Mouse (Mus musculus): ENCODE data around the gene Tmtc1. TPM values are rescaled to one million over a fixed set of nuclear protein-coding genes. Genes with fewer than 3 reads are reported as not detected.

Tmtc1 gene
- polyA plus RNA-seq, 1 experiment from 2014 or later, result 0.66 TPM

- WGBS, result 69% methylated on average over 2 of the region's 2 CpGs
- H3K4me1 ChIP-seq (ENCODE audit: control insufficient read depth, insufficient read depth, low read length), result no peaks in the 10 kb centered on the region
- H3K36me3 ChIP-seq (ENCODE audit: control insufficient read depth, insufficient read depth, low read length), result no peaks in the 10 kb centered on the region
- H3K4me3 ChIP-seq (ENCODE audit: low read length), result no peak overlapping the region
- H3K9ac ChIP-seq (ENCODE audit: low read depth, low read length), result no peak overlapping the region
- no peak overlapping the region for H3K4me2 ChIP-seq (ENCODE audit: low read depth, low read length)
- H3K27me3 ChIP-seq (replicated peaks; ENCODE audit: control insufficient read depth, insufficient read depth, low read length), result no peaks in the 10 kb centered on the region
- H3K9me3 ChIP-seq (ENCODE audit: control insufficient read depth, low read length), result no peaks in the 10 kb centered on the region
- no peak for ATAC-seq
- H3K27ac ChIP-seq (ENCODE audit: low read length), result no peak overlapping the region
Measured at GRCm38 (mm10) chr6:148341765-148342164, 102.4 kb downstream of the Tmtc1 start.

GRCm38 (mm10) chr6:148338326-148338957, 105.7 kb downstream of the Tmtc1 start:
- H3K27ac ChIP-seq (ENCODE audit: low read length), result no peak overlapping the region
- H3K4me3 ChIP-seq (ENCODE audit: low read length), result no peak overlapping the region
- H3K4me1 ChIP-seq (ENCODE audit: control insufficient read depth, insufficient read depth, low read length), result no peaks in the 10 kb centered on the region
- no peaks in the 10 kb centered on the region for H3K36me3 ChIP-seq (ENCODE audit: control insufficient read depth, insufficient read depth, low read length)
- 82% methylated on average over 3 of the region's 3 CpGs for WGBS
- H3K27me3 ChIP-seq (replicated peaks; ENCODE audit: control insufficient read depth, insufficient read depth, low read length), result no peaks in the 10 kb centered on the region
- ATAC-seq, result no peak
- no peak overlapping the region for H3K9ac ChIP-seq (ENCODE audit: low read depth, low read length)
- H3K9me3 ChIP-seq (ENCODE audit: control insufficient read depth, low read length), result no peaks in the 10 kb centered on the region
- no peak overlapping the region for H3K4me2 ChIP-seq (ENCODE audit: low read depth, low read length)

GRCm38 (mm10) chr6:148336290-148336955, 107.8 kb downstream of the Tmtc1 start:
- no peak overlapping the region for H3K4me2 ChIP-seq (ENCODE audit: low read depth, low read length)
- no peaks in the 10 kb centered on the region for H3K4me1 ChIP-seq (ENCODE audit: control insufficient read depth, insufficient read depth, low read length)
- no peak overlapping the region for H3K9ac ChIP-seq (ENCODE audit: low read depth, low read length)
- H3K4me3 ChIP-seq (ENCODE audit: low read length), result no peak overlapping the region
- no peaks in the 10 kb centered on the region for H3K27me3 ChIP-seq (replicated peaks; ENCODE audit: control insufficient read depth, insufficient read depth, low read length)
- ATAC-seq, result no peak
- no peaks in the 10 kb centered on the region for H3K36me3 ChIP-seq (ENCODE audit: control insufficient read depth, insufficient read depth, low read length)
- H3K27ac ChIP-seq (ENCODE audit: low read length), result no peak overlapping the region
- no peaks in the 10 kb centered on the region; the same call in 1 of the 2 replicates for H3K9me3 ChIP-seq (ENCODE audit: control insufficient read depth, low read length)

GRCm38 (mm10) chr6:148331916-148332315, 112.3 kb downstream of the Tmtc1 start:
- Histone ChIP-seq H3K36me3 (ENCODE audit: control insufficient read depth, insufficient read depth, low read length) (no peaks in the 10 kb centered on the region), H3K27me3 (replicated peaks; ENCODE audit: control insufficient read depth, insufficient read depth, low read length) (no peaks in the 10 kb centered on the region), H3K9me3 (ENCODE audit: control insufficient read depth, low read length) (no peaks in the 10 kb centered on the region; the same call in 1 of the 2 replicates), H3K4me1 (ENCODE audit: control insufficient read depth, insufficient read depth, low read length) (no peaks in the 10 kb centered on the region), H3K27ac (ENCODE audit: low read length) (no peak overlapping the region), H3K4me2 (ENCODE audit: low read depth, low read length) (no peak overlapping the region), H3K4me3 (ENCODE audit: low read length) (no peak overlapping the region), H3K9ac (ENCODE audit: low read depth, low read length) (no peak overlapping the region)
- ATAC-seq, result no peak
- WGBS, result 91% methylated on average over 2 of the region's 2 CpGs

GRCm38 (mm10) chr6:148329976-148330375, 114.2 kb downstream of the Tmtc1 start:
- Histone ChIP-seq H3K27ac (ENCODE audit: low read length) (no peak overlapping the region), H3K4me1 (ENCODE audit: control insufficient read depth, insufficient read depth, low read length) (no peaks in the 10 kb centered on the region), H3K9ac (ENCODE audit: low read depth, low read length) (no peak overlapping the region)

GRCm38 (mm10) chr6:148328928-148329327, 115.3 kb downstream of the Tmtc1 start:
- WGBS, result 83% methylated on average over 2 of the region's 2 CpGs
- no peaks in the 10 kb centered on the region; the same call in 1 of the 2 replicates for H3K9me3 ChIP-seq (ENCODE audit: control insufficient read depth, low read length)

More at GRCm38 (mm10) chr6:148329976-148330375, 114.2 kb downstream of the Tmtc1 start:
- Histone ChIP-seq H3K9me3 (ENCODE audit: control insufficient read depth, low read length) (no peaks in the 10 kb centered on the region; the same call in 1 of the 2 replicates), H3K27me3 (replicated peaks; ENCODE audit: control insufficient read depth, insufficient read depth, low read length) (no peaks in the 10 kb centered on the region), H3K4me3 (ENCODE audit: low read length) (no peak overlapping the region), H3K4me2 (ENCODE audit: low read depth, low read length) (no peak overlapping the region), H3K36me3 (ENCODE audit: control insufficient read depth, insufficient read depth, low read length) (no peaks in the 10 kb centered on the region)
- no peak for ATAC-seq

GRCm38 (mm10) chr6:148328130-148328529, 116.1 kb downstream of the Tmtc1 start:
- no peaks in the 10 kb centered on the region for H3K27me3 ChIP-seq (replicated peaks; ENCODE audit: control insufficient read depth, insufficient read depth, low read length)
- no peak overlapping the region for H3K4me2 ChIP-seq (ENCODE audit: low read depth, low read length)
- no peaks in the 10 kb centered on the region for H3K36me3 ChIP-seq (ENCODE audit: control insufficient read depth, insufficient read depth, low read length)
- no peak overlapping the region for H3K27ac ChIP-seq (ENCODE audit: low read length)
- H3K9ac ChIP-seq (ENCODE audit: low read depth, low read length), result no peak overlapping the region
- H3K9me3 ChIP-seq (ENCODE audit: control insufficient read depth, low read length), result no peaks in the 10 kb centered on the region; the same call in 1 of the 2 replicates
- no peak overlapping the region for H3K4me3 ChIP-seq (ENCODE audit: low read length)
- no peaks in the 10 kb centered on the region for H3K4me1 ChIP-seq (ENCODE audit: control insufficient read depth, insufficient read depth, low read length)
- whole genome bisulfite sequencing, result 82% methylated on average over 6 of the region's 6 CpGs
- ATAC-seq, result no peak

More at GRCm38 (mm10) chr6:148328928-148329327, 115.3 kb downstream of the Tmtc1 start:
- H3K4me3 ChIP-seq (ENCODE audit: low read length), result no peak overlapping the region
- no peaks in the 10 kb centered on the region for H3K27me3 ChIP-seq (replicated peaks; ENCODE audit: control insufficient read depth, insufficient read depth, low read length)
- H3K27ac ChIP-seq (ENCODE audit: low read length), result no peak overlapping the region
- no peaks in the 10 kb centered on the region for H3K4me1 ChIP-seq (ENCODE audit: control insufficient read depth, insufficient read depth, low read length)
- no peaks in the 10 kb centered on the region for H3K36me3 ChIP-seq (ENCODE audit: control insufficient read depth, insufficient read depth, low read length)
- no peak for ATAC-seq
- H3K9ac ChIP-seq (ENCODE audit: low read depth, low read length), result no peak overlapping the region
- no peak overlapping the region for H3K4me2 ChIP-seq (ENCODE audit: low read depth, low read length)

- 0 out of 2 replicates have a peak, but pooled peaks have one; percentile 40 for ATAC-seq
Measured at GRCm38 (mm10) chr6:148318736-148319135, 125.5 kb downstream of the Tmtc1 start.

GRCm38 (mm10) chr6:148315571-148316080, 128.6 kb downstream of the Tmtc1 start:
- Histone ChIP-seq H3K36me3 (ENCODE audit: control insufficient read depth, insufficient read depth, low read length) (no peaks in the 10 kb centered on the region), H3K4me3 (ENCODE audit: low read length) (no peak overlapping the region), H3K27ac (ENCODE audit: low read length) (no peak overlapping the region), H3K9ac (ENCODE audit: low read depth, low read length) (no peak overlapping the region), H3K9me3 (ENCODE audit: control insufficient read depth, low read length) (no peaks in the 10 kb centered on the region), H3K27me3 (replicated peaks; ENCODE audit: control insufficient read depth, insufficient read depth, low read length) (no peaks in the 10 kb centered on the region), H3K4me1 (ENCODE audit: control insufficient read depth, insufficient read depth, low read length) (no peaks in the 10 kb centered on the region), H3K4me2 (ENCODE audit: low read depth, low read length) (no peak overlapping the region)
- 71% methylated on average over 5 of the region's 5 CpGs for WGBS
- no peak for ATAC-seq

More at GRCm38 (mm10) chr6:148318736-148319135, 125.5 kb downstream of the Tmtc1 start:
- Histone ChIP-seq H3K4me2 (ENCODE audit: low read depth, low read length) (no peak overlapping the region), H3K36me3 (ENCODE audit: control insufficient read depth, insufficient read depth, low read length) (no peaks in the 10 kb centered on the region), H3K9ac (ENCODE audit: low read depth, low read length) (no peak overlapping the region), H3K4me1 (ENCODE audit: control insufficient read depth, insufficient read depth, low read length) (no peaks in the 10 kb centered on the region), H3K4me3 (ENCODE audit: low read length) (no peak overlapping the region), H3K9me3 (ENCODE audit: control insufficient read depth, low read length) (no peaks in the 10 kb centered on the region), H3K27ac (ENCODE audit: low read length) (no peak overlapping the region), H3K27me3 (replicated peaks; ENCODE audit: control insufficient read depth, insufficient read depth, low read length) (no peaks in the 10 kb centered on the region)

All from intestine, embryonic 16.5 days (tissue).